Mouse (Mus musculus): ENCODE measurements around the gene Mybpc3. TPM values are rescaled to one million over a fixed set of nuclear protein-coding genes. Genes with fewer than 3 reads are reported as not detected.

Gene Mybpc3
- polyA plus RNA-seq, 1 experiment from 2014 or later = not detected

DNA sequence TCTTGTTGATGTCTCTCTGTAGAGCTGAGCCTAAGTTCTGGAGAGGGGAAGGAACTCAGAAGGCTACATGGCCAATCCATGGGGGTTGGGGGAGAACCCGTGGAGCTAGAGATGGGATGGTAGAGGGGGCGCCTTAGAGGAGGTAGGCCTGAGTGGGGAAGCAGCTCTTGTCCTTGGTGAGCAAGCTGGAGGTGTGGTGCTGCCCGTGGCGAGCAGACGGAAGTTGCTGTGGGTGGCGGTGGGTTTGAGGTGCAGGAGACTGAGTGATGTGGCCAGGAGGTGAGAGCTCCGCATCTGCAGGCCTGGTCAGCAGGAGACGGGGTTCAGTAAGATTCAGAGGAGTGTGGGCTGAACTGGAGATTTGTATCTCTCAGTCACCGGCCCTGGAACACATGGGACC lies 30.5 kb upstream of the Mybpc3 start:
- in situ Hi-C loops (cut with MboI; ENCODE audit: low pct_unique_long_range_greater_than_20kb) = no loop called here
- no peak for TF ChIP-seq CTCF (IDR thresholded peaks at IDR 0.05)
- no peak for ATAC-seq
- ChIA-PET CTCF (interaction anchor here (1.4 kb wide), 1 partner anchor 17 kb away, joined by 5 read pairs; the partner anchor contains the start of gene Slc39a13), POLR2A (interaction anchor here (0.5 to 0.7 kb wide), 3 partner anchors 10 to 357 kb away, joined by 3 to 4 read pairs (median 4); no protein-coding TSS in a partner anchor)
- DNase-seq (ENCODE audit: low read depth, low spot score) = no peak
- H3K27me3 ChIP-seq = no peaks in the 10 kb centered on the region

DNA sequence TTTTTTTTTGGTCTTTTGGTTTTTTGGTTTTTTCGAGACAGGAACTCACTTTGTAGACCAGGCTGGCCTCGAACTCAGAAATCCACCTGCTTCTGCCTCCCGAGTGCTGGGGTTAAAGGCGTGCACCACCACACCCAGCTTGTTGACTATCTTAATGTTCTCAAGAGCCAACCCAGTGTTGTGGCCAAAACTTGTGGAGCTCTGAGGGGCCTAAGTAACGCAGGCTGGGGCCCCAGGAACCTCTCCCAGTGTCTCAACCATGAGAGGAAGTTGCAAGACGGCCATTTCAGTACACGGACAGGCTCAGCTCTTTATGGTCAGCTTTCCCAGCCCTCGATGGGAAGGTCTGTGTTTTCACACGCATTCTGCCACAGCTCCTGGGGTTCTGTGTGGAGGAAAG lies 29.0 kb upstream of the Mybpc3 start:
- CTCF ChIA-PET = interaction anchor here (1.4 kb wide), 1 partner anchor 19 kb away, joined by 5 read pairs; the partner anchor contains the start of gene Slc39a13

DNA sequence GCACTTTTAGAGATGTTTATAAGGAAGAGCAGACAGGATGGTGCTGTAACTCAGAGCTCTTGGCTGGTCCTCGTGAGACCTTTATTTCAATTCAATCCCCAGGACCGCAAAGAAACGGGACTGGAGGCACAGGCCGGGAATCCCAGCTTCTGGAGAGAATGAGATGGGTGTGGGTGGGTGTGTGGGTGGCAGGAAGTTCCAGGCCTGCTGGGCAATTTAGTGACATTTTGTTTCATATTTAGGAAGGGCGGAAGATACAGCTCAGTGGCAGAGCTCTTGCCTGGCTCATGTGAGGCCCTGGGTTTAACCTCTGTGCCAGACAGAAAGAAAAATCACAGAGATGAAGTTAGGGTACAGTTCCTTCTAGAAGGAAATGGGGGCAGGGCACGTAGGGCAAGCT lies 27.7 kb upstream of the Mybpc3 start:
- H3K27me3 ChIP-seq = no peaks in the 10 kb centered on the region
- POLR2A ChIA-PET = no interaction called here
- CTCF ChIA-PET = interaction anchor here (1.0 to 1.4 kb wide), 2 partner anchors 14 to 19 kb away, joined by 3 to 4 read pairs; no protein-coding TSS in a partner anchor
- no peak for DNase-seq (ENCODE audit: low read depth, low spot score)
- ATAC-seq = no peak
- in situ Hi-C loops (cut with MboI; ENCODE audit: low pct_unique_long_range_greater_than_20kb) = no loop called here
- TF ChIP-seq CTCF (IDR thresholded peaks at IDR 0.05) = no peak

More for the DNA sequence above, 29.0 kb upstream of the Mybpc3 start:
- TF ChIP-seq CTCF (IDR thresholded peaks at IDR 0.05) = no peak
- in situ Hi-C loops (cut with MboI; ENCODE audit: low pct_unique_long_range_greater_than_20kb) = no loop called here
- H3K27me3 ChIP-seq = no peaks in the 10 kb centered on the region
- POLR2A ChIA-PET = interaction anchor here (0.6 to 0.7 kb wide), 2 partner anchors 11 to 349 kb away, joined by 3 read pairs; no protein-coding TSS in a partner anchor
- DNase-seq (ENCODE audit: low read depth, low spot score) = no peak
- ATAC-seq = no peak

DNA sequence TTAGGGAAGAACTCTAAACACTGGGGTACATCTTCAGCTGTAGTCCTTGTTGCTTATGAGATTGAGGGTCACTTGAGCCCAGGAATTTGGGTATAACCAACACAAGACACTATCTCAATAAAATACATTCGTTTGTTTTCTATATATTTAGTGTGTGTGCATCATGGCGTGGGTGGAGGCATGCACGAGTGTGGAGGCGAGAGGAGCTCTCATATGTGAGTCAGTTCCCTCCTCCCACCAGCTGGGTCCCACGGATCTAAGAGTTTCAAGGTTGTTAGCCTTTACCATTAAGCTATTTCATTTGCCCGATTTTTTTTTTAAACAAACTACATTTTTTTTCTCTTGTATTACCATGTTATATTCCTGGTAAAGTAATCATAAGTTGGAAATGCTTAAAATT lies 27.1 kb upstream of the Mybpc3 start:
- ChIA-PET POLR2A (no interaction called here), CTCF (interaction anchor here (1.0 to 1.4 kb wide), 2 partner anchors 14 to 20 kb away, joined by 3 to 4 read pairs; no protein-coding TSS in a partner anchor)
- H3K27me3 ChIP-seq = no peaks in the 10 kb centered on the region
- no peak for TF ChIP-seq CTCF (IDR thresholded peaks at IDR 0.05)
- DNase-seq (ENCODE audit: low read depth, low spot score) (no peak), ATAC-seq (no peak)
- in situ Hi-C loops (cut with MboI; ENCODE audit: low pct_unique_long_range_greater_than_20kb) = no loop called here

DNA sequence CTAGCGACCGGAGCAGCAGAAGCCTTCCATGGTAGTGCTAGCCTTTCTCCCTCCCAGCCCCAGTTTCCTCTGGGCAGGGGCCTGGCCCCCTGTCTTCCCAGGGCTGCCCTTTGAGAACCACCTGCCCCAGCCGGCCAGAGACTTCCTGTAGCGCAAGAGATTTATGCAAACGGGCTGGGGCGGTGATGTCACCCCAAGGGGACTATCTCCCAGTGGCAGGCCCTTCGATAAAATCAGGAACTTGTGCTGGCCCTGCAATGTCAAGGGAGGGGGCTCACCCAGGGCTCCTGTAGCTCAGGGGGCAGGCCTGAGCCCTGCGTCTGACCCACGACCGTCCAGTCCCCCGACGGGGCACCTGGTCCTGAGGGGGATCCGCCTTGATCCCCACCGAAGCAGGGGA lies 21.4 kb upstream of the Mybpc3 start:
- CTCF ChIA-PET = no interaction called here
- POLR2A ChIA-PET = no interaction called here
- in situ Hi-C loops (cut with MboI; ENCODE audit: low pct_unique_long_range_greater_than_20kb) = no loop called here
- ATAC-seq (no peak), DNase-seq (ENCODE audit: low read depth, low spot score) (no peak)
- TF ChIP-seq CTCF (IDR thresholded peaks at IDR 0.05) = no peak
- H3K27me3 ChIP-seq = no peaks in the 10 kb centered on the region

DNA sequence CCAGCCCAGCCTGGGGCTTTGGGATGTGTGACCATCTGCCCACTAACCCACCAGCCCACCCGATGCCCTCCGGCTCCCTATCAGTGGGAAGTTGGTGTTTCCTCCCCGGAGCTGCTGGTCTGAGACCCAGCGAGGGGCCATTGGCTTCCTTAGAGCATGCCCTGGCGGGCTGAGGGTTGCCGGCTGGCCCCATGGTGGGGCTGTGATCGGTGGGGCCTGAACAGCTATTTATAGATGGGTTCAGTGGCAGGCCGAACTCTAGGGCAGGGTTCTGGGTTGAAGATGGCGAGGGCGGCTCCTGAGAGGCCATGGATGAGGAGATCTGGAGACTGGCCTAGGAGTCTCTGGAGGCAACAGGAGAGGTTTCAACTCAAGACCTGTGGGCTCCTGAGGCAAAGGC lies 20.9 kb upstream of the Mybpc3 start:
- DNase-seq (ENCODE audit: low read depth, low spot score) = no peak
- POLR2A ChIA-PET = no interaction called here

DNA sequence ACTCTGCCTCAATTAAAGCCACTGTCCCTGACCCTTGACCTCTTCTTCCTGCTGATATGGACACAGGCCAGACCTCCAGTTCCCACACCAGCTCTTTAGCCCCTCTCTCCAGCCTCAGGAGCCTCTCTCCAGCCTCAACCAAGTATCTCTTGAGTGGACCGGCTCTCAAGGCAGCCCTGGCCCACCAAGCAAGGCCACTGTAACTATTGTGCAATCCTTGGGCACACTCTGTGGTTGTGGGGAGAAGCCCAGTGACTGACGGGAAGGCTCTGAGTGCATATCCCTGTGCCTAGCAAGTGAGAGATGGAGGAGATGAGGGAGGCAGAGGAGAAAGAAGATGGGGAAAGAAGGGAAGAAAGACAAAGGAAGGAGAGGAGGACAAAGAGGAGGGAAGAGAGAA lies 19.8 kb upstream of the Mybpc3 start:
- ChIA-PET CTCF (interaction anchor here (1.0 to 1.2 kb wide), 2 partner anchors 20 to 27 kb away, joined by 3 to 4 read pairs; no protein-coding TSS in a partner anchor), POLR2A (interaction anchor here (0.7 kb wide), 1 partner anchor 11 kb away, joined by 3 read pairs; no protein-coding TSS in a partner anchor)
- in situ Hi-C loops (cut with MboI; ENCODE audit: low pct_unique_long_range_greater_than_20kb) = no loop called here
- no peak for DNase-seq (ENCODE audit: low read depth, low spot score)
- H3K27me3 ChIP-seq = no peaks in the 10 kb centered on the region
- no peak for TF ChIP-seq CTCF (IDR thresholded peaks at IDR 0.05)
- ATAC-seq = no peak

More for the DNA sequence above, 20.9 kb upstream of the Mybpc3 start:
- H3K27me3 ChIP-seq = no peaks in the 10 kb centered on the region
- no peak for TF ChIP-seq CTCF (IDR thresholded peaks at IDR 0.05)
- CTCF ChIA-PET = interaction anchor here (1.0 to 1.2 kb wide), 2 partner anchors 18 to 26 kb away, joined by 3 to 4 read pairs; no protein-coding TSS in a partner anchor
- in situ Hi-C loops (cut with MboI; ENCODE audit: low pct_unique_long_range_greater_than_20kb) = no loop called here
- no peak for ATAC-seq

DNA sequence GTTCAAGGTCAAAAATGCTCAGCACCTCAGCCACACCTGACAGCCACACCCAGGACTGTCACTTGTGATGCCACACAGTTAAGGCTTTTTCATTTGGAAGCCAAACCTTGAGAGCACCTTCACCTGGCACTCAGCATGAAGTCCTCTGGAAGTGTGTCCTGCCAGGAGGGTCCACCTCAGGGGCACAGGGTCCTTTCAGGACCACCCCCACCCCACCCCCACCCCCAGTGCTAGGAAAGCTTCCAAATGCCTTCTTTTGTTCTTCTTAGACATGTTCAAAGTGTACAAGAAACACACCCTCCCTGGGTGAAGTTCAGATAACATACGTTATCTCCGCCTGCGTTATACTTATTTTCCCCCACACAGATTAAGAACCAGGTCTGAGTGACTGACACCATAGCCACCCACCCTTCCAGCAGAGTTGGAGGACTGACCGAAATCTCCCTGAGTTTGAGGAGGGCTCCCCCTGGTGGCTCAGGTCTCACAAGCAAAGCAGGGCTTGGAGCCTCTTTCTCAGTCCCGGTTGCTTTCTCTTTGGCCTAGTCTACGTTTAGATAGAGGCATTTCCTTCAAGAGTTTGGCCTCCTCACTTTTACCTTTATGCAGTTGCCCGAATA lies 16.7 kb upstream of the Mybpc3 start:
- peak; percentile 96 for TF ChIP-seq CTCF (IDR thresholded peaks at IDR 0.05)
- DNase-seq (ENCODE audit: low read depth, low spot score) (peak; percentile 42), ATAC-seq (peak; percentile 74)
- in situ Hi-C loops (cut with MboI; ENCODE audit: low pct_unique_long_range_greater_than_20kb) = no loop called here
- no peaks in the 10 kb centered on the region for H3K27me3 ChIP-seq
- POLR2A ChIA-PET = no interaction called here
- CTCF ChIA-PET = interaction anchor here (1.0 kb wide), 1 partner anchor 31 kb away, joined by 7 read pairs; the partner anchor contains the start of gene Slc39a13

DNA sequence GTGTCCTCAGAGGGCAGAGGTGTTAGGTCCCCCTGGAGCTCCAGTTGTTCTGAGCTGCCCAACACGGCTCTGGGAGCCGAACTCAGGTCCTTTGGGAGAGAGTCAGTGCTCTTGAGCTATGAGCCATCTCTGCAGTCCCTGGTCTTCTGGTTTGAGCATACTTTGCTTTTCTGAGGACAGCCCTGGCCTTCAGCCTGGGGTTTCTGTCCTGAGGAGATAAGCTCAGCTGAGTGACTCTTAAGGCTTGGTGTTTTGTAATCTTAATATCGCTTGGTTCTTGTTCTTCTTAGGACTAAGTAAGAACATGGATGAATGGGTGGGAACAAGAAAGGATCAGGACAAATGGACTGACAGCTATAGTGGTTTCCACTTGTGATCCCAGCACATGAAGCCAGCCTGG lies 9.8 kb upstream of the Mybpc3 start:
- ChIA-PET CTCF (interaction anchor here (0.9 to 1.6 kb wide), 3 partner anchors 24 to 42 kb away, joined by 3 to 7 read pairs (median 5); partner anchors contain the start of gene Slc39a13), POLR2A (interaction anchor here (0.7 to 1.1 kb wide), 2 partner anchors 38 to 58 kb away, joined by 3 to 4 read pairs; partner anchors contain the start of gene Slc39a13)
- no peak for ATAC-seq

DNA sequence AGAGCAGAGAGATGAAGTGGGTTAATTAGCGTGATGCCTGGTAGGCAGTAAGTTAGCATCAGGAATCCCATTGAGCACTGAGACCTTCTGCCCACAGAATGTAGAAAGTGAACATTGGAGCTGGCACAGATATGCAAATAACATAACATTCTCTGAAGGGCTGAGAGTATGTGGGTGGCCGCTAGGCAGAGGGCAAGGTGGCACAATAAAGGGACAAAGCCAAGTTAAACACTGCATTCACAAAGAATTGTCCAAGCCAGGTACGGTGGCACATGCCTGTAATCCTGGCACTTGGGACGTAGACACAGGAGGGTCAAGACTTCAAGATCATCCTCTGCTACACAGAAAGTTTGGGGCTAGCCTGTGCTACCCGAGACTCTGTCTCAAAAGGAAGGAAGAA lies 8.7 kb upstream of the Mybpc3 start:
- DNase-seq (ENCODE audit: low read depth, low spot score) (no peak), ATAC-seq (no peak)
- no peak for TF ChIP-seq CTCF (IDR thresholded peaks at IDR 0.05)
- H3K27me3 ChIP-seq = no peaks in the 10 kb centered on the region
- ChIA-PET CTCF (interaction anchor here (1.2 to 1.6 kb wide), 2 partner anchors 39 to 43 kb away, joined by 5 to 7 read pairs; partner anchors contain the start of gene Slc39a13), POLR2A (no interaction called here)
- in situ Hi-C loops (cut with MboI; ENCODE audit: low pct_unique_long_range_greater_than_20kb) = loop anchor here (5.0 kb wide), 1 partner anchor 37 kb away; the partner anchor contains the start of gene Slc39a13

More for the DNA sequence above, 9.8 kb upstream of the Mybpc3 start:
- TF ChIP-seq CTCF (IDR thresholded peaks at IDR 0.05) = no peak
- H3K27me3 ChIP-seq = no peaks in the 10 kb centered on the region
- no peak for DNase-seq (ENCODE audit: low read depth, low spot score)
- in situ Hi-C loops (cut with MboI; ENCODE audit: low pct_unique_long_range_greater_than_20kb) = loop anchor here (5.0 kb wide), 1 partner anchor 36 kb away; the partner anchor contains the start of gene Slc39a13
